Mouse (Mus musculus): Measurements from ENCODE around the gene Adora3. TPM values are rescaled to one million over a fixed set of nuclear protein-coding genes. Genes with fewer than 3 reads are reported as not detected.

The Adora3 gene
- polyA plus RNA-seq, 1 experiment from 2014 or later, result 3.0 TPM

DNA sequence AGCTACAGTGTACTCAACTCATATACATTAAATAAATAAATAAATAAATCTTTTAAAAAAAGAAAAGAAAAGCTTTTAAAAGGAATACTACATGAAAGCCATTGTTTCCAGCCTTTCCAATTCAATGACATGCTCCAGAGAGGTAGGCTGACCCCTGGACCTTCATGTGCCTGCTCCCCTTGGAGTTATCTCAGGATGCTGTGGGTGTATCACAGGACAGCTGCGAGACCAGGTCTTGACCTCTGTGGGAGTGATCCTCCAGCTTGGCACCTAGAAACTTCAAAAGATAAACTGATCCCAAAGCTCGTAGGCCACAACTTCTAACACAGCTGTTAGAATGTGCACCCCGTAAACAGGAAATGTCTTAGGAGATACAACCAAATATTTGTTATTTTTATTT, 32.0 kb upstream of the Adora3 start:
- Histone ChIP-seq H3K27ac (replicated peaks; ENCODE audit: low read depth, low read length) (no peak overlapping the region), H3K4me3 (ENCODE audit: low read depth, low read length) (no peak overlapping the region), H3K27me3 (replicated peaks; ENCODE audit: control insufficient read depth, insufficient read depth, low read length) (no peaks in the 10 kb centered on the region), H3K9me3 (ENCODE audit: control insufficient read depth, low read length) (no peaks in the 10 kb centered on the region), H3K4me2 (ENCODE audit: low read depth, low read length) (no peak overlapping the region), H3K4me1 (ENCODE audit: control insufficient read depth, insufficient read depth, low read length) (no peaks in the 10 kb centered on the region), H3K36me3 (ENCODE audit: control insufficient read depth, insufficient read depth, low read length) (no peaks in the 10 kb centered on the region), H3K9ac (ENCODE audit: low read depth, low read length) (no peak overlapping the region)
- no peak for DNase-seq (ENCODE audit: low spot score)
- ATAC-seq (ENCODE audit: low read depth), result no peak
- WGBS, result 81% methylated on average over 3 of the region's 3 CpGs

DNA sequence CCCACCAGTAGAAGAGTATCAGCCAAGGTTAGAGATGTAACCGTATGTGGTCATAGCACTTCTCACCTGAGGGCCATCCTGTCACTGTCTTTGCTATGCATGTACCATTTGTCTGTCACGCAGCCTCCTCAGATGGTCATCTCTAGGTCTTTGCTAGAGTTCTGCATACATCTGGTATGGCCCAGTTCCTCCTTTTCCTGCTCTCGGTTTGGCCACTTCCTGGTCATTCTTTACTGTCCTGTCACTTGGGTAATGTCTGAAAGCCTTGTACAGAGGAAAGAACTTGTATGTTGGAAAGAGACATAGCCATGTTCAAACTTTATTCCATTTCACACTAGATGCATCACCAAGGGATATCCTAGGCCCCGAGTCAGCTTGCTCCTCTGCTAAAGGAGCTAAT, 30.8 kb upstream of the Adora3 start:
- Histone ChIP-seq H3K27me3 (replicated peaks; ENCODE audit: control insufficient read depth, insufficient read depth, low read length) (no peaks in the 10 kb centered on the region), H3K27ac (replicated peaks; ENCODE audit: low read depth, low read length) (no peak overlapping the region), H3K9ac (ENCODE audit: low read depth, low read length) (no peak overlapping the region), H3K4me2 (ENCODE audit: low read depth, low read length) (no peak overlapping the region), H3K9me3 (ENCODE audit: control insufficient read depth, low read length) (no peaks in the 10 kb centered on the region), H3K4me1 (ENCODE audit: control insufficient read depth, insufficient read depth, low read length) (no peaks in the 10 kb centered on the region), H3K4me3 (ENCODE audit: low read depth, low read length) (no peak overlapping the region), H3K36me3 (ENCODE audit: control insufficient read depth, insufficient read depth, low read length) (no peaks in the 10 kb centered on the region)
- WGBS, result 82% methylated on average over 4 of the region's 4 CpGs
- DNase-seq (ENCODE audit: low spot score) (no peak), ATAC-seq (ENCODE audit: low read depth) (no peak)

DNA sequence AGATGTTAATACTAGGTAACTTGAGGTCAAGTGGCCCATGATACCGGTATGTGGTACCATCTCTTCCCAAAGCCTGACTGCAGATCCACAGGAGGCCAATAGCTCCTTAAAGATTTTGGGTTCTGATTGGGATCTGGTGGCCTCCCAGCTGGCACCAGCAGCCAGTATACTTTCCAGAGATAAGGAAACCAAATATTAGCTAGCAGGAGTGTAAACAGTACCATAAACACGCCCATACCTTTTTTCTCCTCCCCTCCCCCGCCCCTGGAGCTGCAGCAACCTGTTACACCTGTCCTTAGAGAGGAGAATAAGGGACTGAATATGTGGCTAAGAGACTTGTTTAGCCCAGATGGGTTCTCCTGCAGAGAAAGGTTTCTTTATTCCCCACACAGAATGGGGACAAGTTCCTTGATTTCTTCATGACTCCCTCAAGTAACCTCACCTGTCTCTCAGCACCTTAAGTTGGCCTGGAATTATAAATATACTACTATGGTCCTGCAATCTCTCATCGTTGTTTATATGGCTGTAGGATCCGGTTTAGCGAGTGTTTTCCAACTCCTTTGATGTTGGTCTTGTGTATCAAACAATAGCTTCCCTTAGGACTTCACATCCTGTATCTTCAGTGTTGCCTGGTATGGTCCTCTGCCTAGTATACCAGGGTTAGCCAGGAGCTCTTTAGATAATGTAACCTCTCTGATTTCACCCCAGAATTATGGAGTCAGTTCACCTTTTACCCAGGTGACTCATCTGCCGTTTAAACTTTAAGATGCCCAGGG, 24.2 kb upstream of the Adora3 start:
- Histone ChIP-seq H3K4me1 (ENCODE audit: control insufficient read depth, insufficient read depth, low read length) (no peaks in the 10 kb centered on the region), H3K36me3 (ENCODE audit: control insufficient read depth, insufficient read depth, low read length) (no peaks in the 10 kb centered on the region), H3K9me3 (ENCODE audit: control insufficient read depth, low read length) (no peaks in the 10 kb centered on the region), H3K9ac (ENCODE audit: low read depth, low read length) (no peak overlapping the region), H3K27ac (replicated peaks; ENCODE audit: low read depth, low read length) (no peak overlapping the region), H3K27me3 (replicated peaks; ENCODE audit: control insufficient read depth, insufficient read depth, low read length) (no peaks in the 10 kb centered on the region), H3K4me3 (ENCODE audit: low read depth, low read length) (no peak overlapping the region), H3K4me2 (ENCODE audit: low read depth, low read length) (no peak overlapping the region)
- 61% methylated on average over 7 of the region's 7 CpGs for WGBS
- ATAC-seq (ENCODE audit: low read depth), result no peak
- no peak for DNase-seq (ENCODE audit: low spot score)

DNA sequence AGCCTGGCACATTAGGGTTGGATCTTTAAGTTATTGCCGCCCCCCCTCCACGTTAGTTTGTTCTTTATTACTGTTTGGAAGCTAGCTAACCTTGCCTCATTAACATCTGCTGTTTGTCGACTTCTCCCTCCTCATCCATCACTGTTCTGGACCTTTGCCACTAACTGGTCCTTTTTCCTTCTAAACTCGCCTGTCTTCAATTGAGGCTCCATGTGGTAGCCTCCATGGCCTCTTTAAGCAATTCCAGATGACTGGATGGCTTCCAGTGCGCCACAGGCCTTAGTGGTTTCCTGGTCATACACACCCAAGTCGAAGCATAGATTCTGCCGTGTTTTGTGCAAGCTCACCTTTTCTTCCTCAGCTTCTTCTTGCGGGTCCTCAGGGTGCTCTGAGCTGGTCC, 16.9 kb upstream of the Adora3 start:
- ATAC-seq (ENCODE audit: low read depth) (no peak), DNase-seq (ENCODE audit: low spot score) (peak; percentile 75)
- Histone ChIP-seq H3K9ac (ENCODE audit: low read depth, low read length) (no peak overlapping the region), H3K36me3 (ENCODE audit: control insufficient read depth, insufficient read depth, low read length) (no peaks in the 10 kb centered on the region), H3K4me3 (ENCODE audit: low read depth, low read length) (no peak overlapping the region), H3K27ac (replicated peaks; ENCODE audit: low read depth, low read length) (peak overlapping the region; percentile 46), H3K4me2 (ENCODE audit: low read depth, low read length) (no peak overlapping the region), H3K4me1 (ENCODE audit: control insufficient read depth, insufficient read depth, low read length) (peaks cover 11% of the 10 kb centered on the region; the same call in 1 of the 2 replicates), H3K27me3 (replicated peaks; ENCODE audit: control insufficient read depth, insufficient read depth, low read length) (no peaks in the 10 kb centered on the region), H3K9me3 (ENCODE audit: control insufficient read depth, low read length) (no peaks in the 10 kb centered on the region)
- WGBS, result 24% methylated on average over 8 of the region's 8 CpGs

DNA sequence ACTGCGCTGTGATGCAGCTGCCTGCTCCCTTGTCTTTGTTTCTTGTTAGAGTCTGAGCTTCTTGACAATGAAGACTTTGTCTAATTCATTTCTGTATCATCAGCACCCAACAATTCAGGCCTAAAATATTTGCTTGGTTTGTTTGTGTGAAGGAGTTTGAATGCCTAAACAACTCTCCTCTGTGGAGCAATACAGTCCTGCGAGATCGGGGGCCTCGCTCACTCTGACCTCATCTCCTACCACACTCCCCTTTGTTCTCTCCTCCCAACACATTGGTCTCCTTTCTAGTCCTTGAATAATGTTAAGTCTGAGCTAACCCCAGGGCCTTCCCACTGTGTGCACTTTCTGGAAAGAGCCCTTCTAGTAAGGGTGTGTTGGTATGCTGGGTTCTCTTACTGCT, 15.9 kb upstream of the Adora3 start:
- H3K9ac ChIP-seq (ENCODE audit: low read depth, low read length), result no peak overlapping the region
- no peaks in the 10 kb centered on the region for H3K9me3 ChIP-seq (ENCODE audit: control insufficient read depth, low read length)
- H3K4me3 ChIP-seq (ENCODE audit: low read depth, low read length), result no peak overlapping the region
- DNase-seq (ENCODE audit: low spot score) (no peak), ATAC-seq (ENCODE audit: low read depth) (no peak)
- H3K27me3 ChIP-seq (replicated peaks; ENCODE audit: control insufficient read depth, insufficient read depth, low read length), result no peaks in the 10 kb centered on the region
- H3K27ac ChIP-seq (replicated peaks; ENCODE audit: low read depth, low read length), result no peak overlapping the region
- H3K4me1 ChIP-seq (ENCODE audit: control insufficient read depth, insufficient read depth, low read length), result peaks cover 11% of the 10 kb centered on the region; the same call in 1 of the 2 replicates
- no peaks in the 10 kb centered on the region for H3K36me3 ChIP-seq (ENCODE audit: control insufficient read depth, insufficient read depth, low read length)
- WGBS, result 85% methylated on average over 4 of the region's 4 CpGs
- no peak overlapping the region for H3K4me2 ChIP-seq (ENCODE audit: low read depth, low read length)

DNA sequence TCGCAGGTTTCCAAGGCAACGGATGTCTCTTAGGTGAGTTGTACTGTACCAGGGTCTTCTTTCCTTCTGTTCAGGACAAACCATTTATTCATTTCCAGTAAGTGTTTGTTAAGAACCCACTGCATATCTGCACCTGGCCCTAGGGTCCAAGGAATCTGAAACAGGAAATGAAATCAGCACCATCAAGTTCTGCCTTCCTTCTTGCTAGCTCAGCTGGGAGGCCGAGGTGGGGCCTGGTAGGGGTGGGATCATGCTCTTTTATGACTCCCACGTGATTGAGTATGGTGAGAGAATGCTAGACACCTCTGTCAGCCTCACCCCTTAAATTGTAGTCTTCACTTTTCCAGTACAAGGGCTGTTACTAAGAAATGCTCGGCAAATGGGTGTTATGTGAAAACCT, 13.1 kb upstream of the Adora3 start:
- Histone ChIP-seq H3K9ac (ENCODE audit: low read depth, low read length) (no peak overlapping the region), H3K4me3 (ENCODE audit: low read depth, low read length) (no peak overlapping the region), H3K27ac (replicated peaks; ENCODE audit: low read depth, low read length) (no peak overlapping the region), H3K4me2 (ENCODE audit: low read depth, low read length) (no peak overlapping the region), H3K9me3 (ENCODE audit: control insufficient read depth, low read length) (no peaks in the 10 kb centered on the region), H3K36me3 (ENCODE audit: control insufficient read depth, insufficient read depth, low read length) (no peaks in the 10 kb centered on the region), H3K27me3 (replicated peaks; ENCODE audit: control insufficient read depth, insufficient read depth, low read length) (no peaks in the 10 kb centered on the region), H3K4me1 (ENCODE audit: control insufficient read depth, insufficient read depth, low read length) (peaks cover 11% of the 10 kb centered on the region; the same call in 1 of the 2 replicates)
- WGBS, result 57% methylated on average over 5 of the region's 5 CpGs
- ATAC-seq (ENCODE audit: low read depth) (no peak), DNase-seq (ENCODE audit: low spot score) (no peak)

DNA sequence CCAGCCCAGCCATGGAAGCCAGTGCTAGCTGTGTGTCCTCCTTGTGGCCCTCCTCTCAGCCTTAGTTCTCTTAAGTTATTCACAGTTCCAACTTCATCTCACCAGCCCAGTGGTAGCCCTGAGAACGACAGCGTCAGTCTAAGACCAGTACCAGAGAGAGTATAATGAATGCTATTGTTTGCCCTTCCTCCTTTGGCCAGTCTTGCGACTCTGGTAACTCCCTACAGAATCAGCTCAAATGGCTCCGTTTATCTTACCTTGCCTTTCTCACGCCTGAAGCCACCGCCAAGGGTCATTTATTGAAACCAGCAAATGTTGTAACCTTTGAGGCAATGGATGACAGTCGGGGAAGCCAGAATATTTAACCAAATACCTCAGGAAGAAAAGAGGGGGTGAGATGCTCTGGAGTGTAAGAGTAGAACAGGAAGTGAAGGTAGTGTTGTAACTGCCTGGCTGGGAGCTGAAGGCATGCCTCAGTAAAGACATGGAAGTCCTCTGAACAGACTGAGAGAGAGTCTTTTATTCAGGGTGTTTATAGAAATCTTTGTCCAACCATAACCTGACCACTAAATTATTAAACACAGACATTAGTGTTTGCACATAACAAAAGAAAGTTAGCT, 8.8 kb upstream of the Adora3 start:
- H3K9me3 ChIP-seq (ENCODE audit: control insufficient read depth, low read length), result no peaks in the 10 kb centered on the region
- H3K27ac ChIP-seq (replicated peaks; ENCODE audit: low read depth, low read length), result no peak overlapping the region
- WGBS, result 23% methylated on average over 7 of the region's 7 CpGs
- no peak overlapping the region for H3K4me2 ChIP-seq (ENCODE audit: low read depth, low read length)
- H3K9ac ChIP-seq (ENCODE audit: low read depth, low read length), result no peak overlapping the region
- peaks cover 7% of the 10 kb centered on the region for H3K4me1 ChIP-seq (ENCODE audit: control insufficient read depth, insufficient read depth, low read length)
- no peak for DNase-seq (ENCODE audit: low spot score)
- no peaks in the 10 kb centered on the region for H3K36me3 ChIP-seq (ENCODE audit: control insufficient read depth, insufficient read depth, low read length)
- H3K4me3 ChIP-seq (ENCODE audit: low read depth, low read length), result no peak overlapping the region
- H3K27me3 ChIP-seq (replicated peaks; ENCODE audit: control insufficient read depth, insufficient read depth, low read length), result no peaks in the 10 kb centered on the region
- no peak for ATAC-seq (ENCODE audit: low read depth)

DNA sequence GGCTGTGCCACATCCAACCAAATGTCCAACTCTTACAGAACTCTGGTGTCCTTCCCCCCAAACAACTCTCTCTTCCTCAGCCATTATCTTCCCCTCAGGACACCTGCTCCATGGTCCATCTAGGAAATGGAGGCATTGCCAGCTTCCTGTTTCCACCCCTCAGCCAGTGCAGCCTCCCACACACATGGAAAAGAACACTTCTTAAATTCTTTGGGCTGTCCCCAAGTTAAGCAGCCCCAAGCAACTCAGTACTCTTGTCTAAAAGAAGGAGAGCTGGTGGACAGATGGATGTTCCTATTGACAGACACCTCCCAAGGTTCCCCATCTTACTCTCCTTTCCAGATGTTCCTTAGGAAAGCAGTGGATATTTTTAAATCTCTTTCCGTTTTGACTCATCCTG, 6.5 kb upstream of the Adora3 start:
- H3K4me1 ChIP-seq (ENCODE audit: control insufficient read depth, insufficient read depth, low read length), result peaks cover 7% of the 10 kb centered on the region
- no peak overlapping the region for H3K27ac ChIP-seq (replicated peaks; ENCODE audit: low read depth, low read length)
- H3K27me3 ChIP-seq (replicated peaks; ENCODE audit: control insufficient read depth, insufficient read depth, low read length), result no peaks in the 10 kb centered on the region
- no peaks in the 10 kb centered on the region for H3K9me3 ChIP-seq (ENCODE audit: control insufficient read depth, low read length)
- DNase-seq (ENCODE audit: low spot score) (no peak), ATAC-seq (ENCODE audit: low read depth) (no peak)
- no peak overlapping the region for H3K9ac ChIP-seq (ENCODE audit: low read depth, low read length)
- no peak overlapping the region for H3K4me2 ChIP-seq (ENCODE audit: low read depth, low read length)
- H3K4me3 ChIP-seq (ENCODE audit: low read depth, low read length), result no peak overlapping the region
- H3K36me3 ChIP-seq (ENCODE audit: control insufficient read depth, insufficient read depth, low read length), result no peaks in the 10 kb centered on the region
- WGBS, result 72% methylated on average over 1 of the region's 1 CpGs

DNA sequence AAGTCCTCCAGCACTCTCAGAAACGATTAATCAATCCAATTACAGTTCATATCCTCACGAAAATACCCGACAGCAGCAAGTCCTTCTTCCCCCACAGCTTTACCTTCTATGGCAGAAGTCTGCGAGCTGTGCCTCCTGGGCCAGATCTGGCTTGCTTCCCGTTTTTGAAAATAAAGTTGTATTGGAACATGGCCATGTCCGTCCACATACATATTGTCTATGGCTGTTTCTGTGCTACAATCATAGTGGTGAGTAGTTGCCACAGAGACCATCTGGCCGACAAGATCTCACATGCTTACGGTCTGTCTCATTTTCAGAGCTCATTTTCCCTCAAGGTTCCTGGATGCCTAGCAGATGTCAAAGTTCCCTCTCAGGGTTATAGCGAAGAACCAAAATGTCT, 5.5 kb upstream of the Adora3 start:
- peaks cover 7% of the 10 kb centered on the region for H3K4me1 ChIP-seq (ENCODE audit: control insufficient read depth, insufficient read depth, low read length)
- H3K4me3 ChIP-seq (ENCODE audit: low read depth, low read length), result no peak overlapping the region
- H3K9ac ChIP-seq (ENCODE audit: low read depth, low read length), result no peak overlapping the region
- no peak overlapping the region for H3K27ac ChIP-seq (replicated peaks; ENCODE audit: low read depth, low read length)
- 64% methylated on average over 9 of the region's 9 CpGs for WGBS
- H3K9me3 ChIP-seq (ENCODE audit: control insufficient read depth, low read length), result no peaks in the 10 kb centered on the region
- no peak overlapping the region for H3K4me2 ChIP-seq (ENCODE audit: low read depth, low read length)
- ATAC-seq (ENCODE audit: low read depth) (no peak), DNase-seq (ENCODE audit: low spot score) (no peak)
- no peaks in the 10 kb centered on the region for H3K27me3 ChIP-seq (replicated peaks; ENCODE audit: control insufficient read depth, insufficient read depth, low read length)
- no peaks in the 10 kb centered on the region for H3K36me3 ChIP-seq (ENCODE audit: control insufficient read depth, insufficient read depth, low read length)

Measured in embryonic facial prominence, embryonic 14.5 days (tissue).